Mouse (Mus musculus) kidney, adult 2 months (tissue): Measurements from ENCODE around the gene Pmfbp1. TPM values are rescaled to one million over a fixed set of nuclear protein-coding genes. Genes with fewer than 3 reads are reported as not detected.
"Not testable (repeated sequence)": the region's sequence is repeated elsewhere in the genome, so short reads cannot be mapped to it uniquely, and the experiment has no call there.

Source experiments
- DNase-seq: peaks from one replicate; pipeline ENCODE4 v3.0.0; 2021
- H3K27ac ChIP-seq: fragments of 200-500 bp; 2 replicates; pipeline ENCODE4 v1.5.1; 2012; ENCODE audit warnings: low read depth, low read length, control low read depth, inconsistent platforms; ENCODE audit not compliant: insufficient read depth
- H3K27me3 ChIP-seq: fragments of 200-500 bp; replicated peaks from 2 replicates; pipeline ENCODE4 v1.6.1; 2012; ENCODE audit warnings: mild to moderate bottlenecking, moderate library complexity, low read length, inconsistent platforms; ENCODE audit not compliant: control insufficient read depth, insufficient read depth
- H3K36me3 ChIP-seq: fragments of 200-500 bp; 2 replicates; pipeline ENCODE4 v1.6.1; 2012; ENCODE audit warnings: mild to moderate bottlenecking, moderate library complexity, low read length, inconsistent platforms; ENCODE audit not compliant: control insufficient read depth, insufficient read depth
- H3K4me1 ChIP-seq: fragments of 200-500 bp; 2 replicates; pipeline ENCODE4 v1.6.1; 2011; ENCODE audit warnings: low read length; ENCODE audit not compliant: control insufficient read depth, insufficient read depth
- H3K4me3 ChIP-seq: fragments of 200-500 bp; 2 replicates; pipeline ENCODE4 v1.5.1; 2011; ENCODE audit warnings: mild to moderate bottlenecking, low read depth, low read length, control low read depth; ENCODE audit not compliant: insufficient read depth
- CTCF ChIP-seq: fragments of 200-500 bp; conservative IDR thresholded peaks from 2 replicates; pipeline ENCODE4 v1.5.1; 2011; ENCODE audit warnings: low read depth, mild to moderate bottlenecking, control low read depth, low read length, moderate library complexity, mixed read lengths; ENCODE audit not compliant: insufficient read depth, insufficient read length
- POLR2A ChIP-seq: fragments of 200-500 bp; IDR thresholded peaks from one replicate; pipeline ENCODE4 v1.6.1; 2011; ENCODE audit warnings: low read depth, low read length, control low read depth
- WGBS: fragments of 180-500 bp; shearing (Covaris S2); methylation state at CpG from one replicate; pipeline ENCODE4 v1.1.7; 2018; 5-methylcytosine and 5-hydroxymethylcytosine counted together
- polyA plus RNA-seq: library from polyadenylated mRNA; depleted of rRNA; stranded (reverse); fragments of >200 nt; gene quantifications from 2 replicates; pipeline ENCODE4 v1.2.3, GENCODE M21; 2012; rRNA removed

Gene Pmfbp1
- 0.03 TPM in 1 of 2 replicates, not detected in the other for polyA plus RNA-seq

GRCm38 (mm10) chr8:109493727-109494126 is at the start of gene Pmfbp1:
Pmfbp1 (plus strand) TSS chr8:109494027.
- H3K27me3 ChIP-seq: no peaks in the 10 kb centered on the region
- no peaks in the 10 kb centered on the region for H3K36me3 ChIP-seq
- no peaks in the 10 kb centered on the region for H3K4me1 ChIP-seq
- H3K4me3 ChIP-seq: no peak within 1 kb of the TSS
- H3K27ac ChIP-seq: no peak within 1 kb of the TSS
- DNase-seq: no peak
- no peak for TF ChIP-seq POLR2A
- no peak for TF ChIP-seq CTCF
- 94% methylated on average over 6 of the region's 6 CpGs for WGBS

GRCm38 (mm10) chr8:109446896-109447295 is 46.9 kb upstream of the Pmfbp1 start:
- H3K27me3 ChIP-seq, H3K4me3 ChIP-seq, H3K27ac ChIP-seq, H3K4me1 ChIP-seq, H3K36me3 ChIP-seq, DNase-seq: not testable (repeated sequence)
- WGBS: 36% methylated on average over 7 of the region's 7 CpGs

GRCm38 (mm10) chr8:109451000-109451399 is 42.8 kb upstream of the Pmfbp1 start:
- 55% methylated on average over 7 of the region's 7 CpGs for WGBS
- no peaks in the 10 kb centered on the region for H3K36me3 ChIP-seq
- H3K4me1 ChIP-seq: no peaks in the 10 kb centered on the region
- H3K27ac ChIP-seq: no peak overlapping the region
- no peak for TF ChIP-seq CTCF
- no peak for TF ChIP-seq POLR2A
- no peak overlapping the region for H3K4me3 ChIP-seq
- DNase-seq: no peak
- no peaks in the 10 kb centered on the region for H3K27me3 ChIP-seq

- no peaks in the 10 kb centered on the region for H3K36me3 ChIP-seq
- no peak overlapping the region for H3K4me3 ChIP-seq
- H3K4me1 ChIP-seq: no peaks in the 10 kb centered on the region
- H3K27ac ChIP-seq: no peak overlapping the region
- no peak for DNase-seq
- TF ChIP-seq POLR2A (no peak), CTCF (no peak)
- no peaks in the 10 kb centered on the region for H3K27me3 ChIP-seq
- 58% methylated on average over 2 of the region's 2 CpGs for WGBS
These were observed 38.7 kb upstream of the Pmfbp1 start for GRCm38 (mm10) chr8:109455113-109455512.

- Histone ChIP-seq H3K27me3 (no peaks in the 10 kb centered on the region), H3K36me3 (no peaks in the 10 kb centered on the region), H3K27ac (no peak overlapping the region), H3K4me1 (no peaks in the 10 kb centered on the region), H3K4me3 (no peak overlapping the region)
- TF ChIP-seq CTCF (no peak), POLR2A (no peak)
- WGBS: 51% methylated on average over 8 of the region's 8 CpGs
- no peak for DNase-seq
These were observed 36.4 kb upstream of the Pmfbp1 start for GRCm38 (mm10) chr8:109457387-109457786.

GRCm38 (mm10) chr8:109458580-109458979 is 35.2 kb upstream of the Pmfbp1 start:
- no peak for DNase-seq
- H3K36me3 ChIP-seq: no peaks in the 10 kb centered on the region
- H3K4me1 ChIP-seq: no peaks in the 10 kb centered on the region
- H3K27me3 ChIP-seq: no peaks in the 10 kb centered on the region
- 84% methylated on average over 12 of the region's 12 CpGs for WGBS
- TF ChIP-seq CTCF: no peak
- H3K4me3 ChIP-seq: no peak overlapping the region
- no peak overlapping the region for H3K27ac ChIP-seq

GRCm38 (mm10) chr8:109463075-109463474 is 30.8 kb upstream of the Pmfbp1 start:
- Histone ChIP-seq H3K27me3 (no peaks in the 10 kb centered on the region), H3K4me3 (no peak overlapping the region), H3K4me1 (no peaks in the 10 kb centered on the region), H3K36me3 (no peaks in the 10 kb centered on the region), H3K27ac (no peak overlapping the region)
- 61% methylated on average over 2 of the region's 2 CpGs for WGBS
- no peak for TF ChIP-seq CTCF
- TF ChIP-seq POLR2A: no peak
- no peak for DNase-seq
